Mouse (Mus musculus) lung, embryonic 15.5 days (tissue): Measurements from ENCODE around the gene Zfp114. TPM values are rescaled to one million over a fixed set of nuclear protein-coding genes. Genes with fewer than 3 reads are reported as not detected.

Source experiments
- ATAC-seq: fragments of 200-750 bp; cut with Nextera tagmentation; 2 replicates; pipeline ENCODE4 v1.8.0; 2017; ENCODE audit warnings: moderate number of reproducible peaks, borderline replicate concordance; ENCODE audit not compliant: low FRiP score, low TSS enrichment; ENCODE audit errors: extremely low read depth
- H3K27ac ChIP-seq: fragments of 300-500 bp; sonication (generic); 2 replicates; pipeline ENCODE4 v1.5.1; 2015; ENCODE audit warnings: moderate library complexity, mild to moderate bottlenecking, inconsistent platforms
- H3K27me3 ChIP-seq: fragments of 300-500 bp; sonication (generic); 2 replicates; pipeline ENCODE4 v1.6.1; 2015; ENCODE audit warnings: inconsistent platforms
- H3K36me3 ChIP-seq: fragments of 300-500 bp; sonication (generic); 2 replicates; pipeline ENCODE4 v1.6.1; 2015; ENCODE audit warnings: inconsistent platforms
- H3K4me1 ChIP-seq: fragments of 300-500 bp; sonication (generic); 2 replicates; pipeline ENCODE4 v1.6.1; 2015; ENCODE audit warnings: inconsistent platforms
- H3K4me2 ChIP-seq: fragments of 300-500 bp; sonication (generic); 2 replicates; pipeline ENCODE4 v1.6.1; 2015; ENCODE audit warnings: inconsistent platforms, mild to moderate bottlenecking, moderate library complexity
- H3K4me3 ChIP-seq: fragments of 300-500 bp; sonication (generic); 2 replicates; pipeline ENCODE4 v1.5.1; 2015; ENCODE audit warnings: mild to moderate bottlenecking, inconsistent platforms
- H3K9ac ChIP-seq: fragments of 300-500 bp; sonication (generic); 2 replicates; pipeline ENCODE4 v1.6.1; 2015; ENCODE audit warnings: inconsistent platforms
- H3K9me3 ChIP-seq: fragments of 300-500 bp; sonication (generic); 2 replicates; pipeline ENCODE4 v1.6.1; 2016; ENCODE audit warnings: inconsistent platforms
- WGBS: fragments of 180-500 bp; shearing (Covaris S2); methylation state at CpG from one replicate; pipeline ENCODE4 v1.1.7; 2015; 5-methylcytosine and 5-hydroxymethylcytosine counted together
- polyA plus RNA-seq: library from polyadenylated mRNA; unstranded; fragments of >200 nt; fragmentation: Nextera tagmentation; extraction: Ambion mirVana; gene quantifications from 2 replicates; pipeline ENCODE4 v1.2.1, GENCODE M21; 2015

Zfp114 gene
- polyA plus RNA-seq, 1 experiment from 2014 or later, result 6.4 TPM

GRCm38 (mm10) chr7:24193157-24193556, 18.3 kb downstream of the Zfp114 start:
- Histone ChIP-seq H3K9me3 (0 out of 2 replicates have a peak, but pooled peaks cover 4% of the 10 kb centered on the region), H3K4me2 (no peak overlapping the region), H3K4me1 (no peaks in the 10 kb centered on the region), H3K36me3 (peaks cover 29% of the 10 kb centered on the region), H3K9ac (no peak overlapping the region), H3K4me3 (no peak overlapping the region), H3K27ac (no peak overlapping the region), H3K27me3 (no peaks in the 10 kb centered on the region)
- 81% methylated on average over 3 of the region's 3 CpGs for WGBS
- ATAC-seq, result no peak

- Histone ChIP-seq H3K4me2 (no peak overlapping the region), H3K36me3 (peaks cover 66% of the 10 kb centered on the region), H3K4me1 (no peaks in the 10 kb centered on the region), H3K4me3 (no peak overlapping the region), H3K27ac (no peak overlapping the region), H3K9me3 (0 out of 2 replicates have a peak, but pooled peaks cover 4% of the 10 kb centered on the region), H3K27me3 (no peaks in the 10 kb centered on the region), H3K9ac (no peak overlapping the region)
- WGBS, result 88% methylated on average over 4 of the region's 4 CpGs
- no peak for ATAC-seq
These were observed 22.1 kb downstream of the Zfp114 start for GRCm38 (mm10) chr7:24196961-24197360.

DNA sequence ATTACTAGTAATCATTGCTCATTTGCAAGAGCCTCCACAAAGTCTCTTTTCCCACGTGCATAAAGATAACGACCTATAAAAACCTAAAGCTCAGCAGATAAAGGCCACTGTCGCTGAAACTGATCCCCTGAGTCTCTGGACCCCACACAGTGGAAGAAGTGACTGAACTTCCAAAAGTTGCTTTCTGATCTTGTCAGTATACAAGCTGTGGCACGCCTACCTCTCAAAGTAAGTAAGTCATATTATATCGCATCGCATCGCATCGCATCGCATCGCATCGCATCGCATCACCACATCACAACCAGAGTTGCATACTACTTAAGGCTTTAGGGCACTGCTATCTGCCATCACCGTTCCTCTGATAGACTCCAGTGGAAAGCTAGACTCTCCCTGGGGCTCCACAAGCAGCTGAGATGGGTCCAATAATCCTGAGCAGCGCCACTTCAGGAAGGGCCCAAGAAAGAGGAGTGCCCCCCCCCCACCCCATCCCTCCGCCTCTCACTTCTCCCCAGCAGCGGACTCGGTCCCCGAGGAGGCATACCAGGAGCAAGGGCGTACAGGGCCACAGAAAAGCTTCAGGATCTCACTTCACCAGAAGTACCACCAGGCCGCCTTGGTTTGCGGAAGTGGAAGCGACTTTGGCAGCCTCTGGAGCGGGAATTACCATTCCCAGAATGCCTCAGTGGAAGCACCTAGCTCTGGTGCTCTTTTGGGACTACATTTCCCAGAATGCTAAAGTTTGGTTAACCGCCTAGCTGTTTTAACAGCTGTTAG, 32.8 kb downstream of the Zfp114 start:
- no peaks in the 10 kb centered on the region for H3K27me3 ChIP-seq
- whole genome bisulfite sequencing, result 8% methylated on average over 24 of the region's 24 CpGs
- peaks cover 22% of the 10 kb centered on the region for H3K36me3 ChIP-seq
- H3K9ac ChIP-seq, result peak overlapping the region; percentile 75
- peak overlapping the region; percentile 70 for H3K4me2 ChIP-seq
- H3K4me1 ChIP-seq, result no peaks in the 10 kb centered on the region
- H3K27ac ChIP-seq, result peak overlapping the region; percentile 77
- ATAC-seq, result peak; percentile 92
- no peaks in the 10 kb centered on the region for H3K9me3 ChIP-seq
- peak overlapping the region; percentile 67 for H3K4me3 ChIP-seq

GRCm38 (mm10) chr7:24208282-24208886, 33.5 kb downstream of the Zfp114 start:
- Histone ChIP-seq H3K27ac (no peak overlapping the region), H3K36me3 (peaks cover 18% of the 10 kb centered on the region), H3K4me1 (no peaks in the 10 kb centered on the region), H3K9me3 (no peaks in the 10 kb centered on the region), H3K27me3 (no peaks in the 10 kb centered on the region), H3K4me3 (peak overlapping the region; percentile 67), H3K9ac (no peak overlapping the region), H3K4me2 (peak overlapping the region; percentile 70)
- ATAC-seq, result 0 out of 2 replicates have a peak, but pooled peaks have one; percentile 31
- 57% methylated on average over 7 of the region's 7 CpGs for WGBS

DNA sequence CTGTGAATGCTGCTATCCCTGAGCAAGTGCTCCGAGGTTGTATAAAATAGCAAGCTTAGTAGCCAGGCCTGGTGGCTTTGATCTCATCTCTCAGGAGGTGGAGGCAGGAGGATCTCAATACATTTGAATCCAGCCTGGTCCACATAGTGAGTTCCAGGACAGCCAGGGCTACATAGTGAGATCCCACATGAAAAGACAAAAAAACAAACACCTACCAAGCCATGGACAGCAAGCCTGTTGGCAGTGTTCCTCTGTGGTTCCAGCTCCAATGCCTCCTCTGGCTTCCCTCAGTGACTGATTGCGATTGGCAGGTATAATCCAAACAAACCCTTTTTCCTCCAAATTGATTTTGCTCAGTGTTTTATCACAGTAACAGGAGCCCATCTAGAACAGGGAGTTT, 35.4 kb downstream of the Zfp114 start:
- Histone ChIP-seq H3K9ac (no peak overlapping the region), H3K9me3 (no peaks in the 10 kb centered on the region), H3K4me2 (no peak overlapping the region), H3K4me1 (no peaks in the 10 kb centered on the region), H3K4me3 (no peak overlapping the region), H3K36me3 (peaks cover 6% of the 10 kb centered on the region; the same call in 1 of the 2 replicates), H3K27ac (no peak overlapping the region), H3K27me3 (no peaks in the 10 kb centered on the region)
- 74% methylated on average over 2 of the region's 2 CpGs for WGBS
- no peak for ATAC-seq

GRCm38 (mm10) chr7:24211343-24211742, 36.5 kb downstream of the Zfp114 start, which contains the start of gene Zfp111:
Zfp111 (minus strand) TSS chr7:24211443.
- H3K27me3 ChIP-seq, result no peaks in the 10 kb centered on the region
- H3K36me3 ChIP-seq, result no peaks in the 10 kb centered on the region
- no peak within 1 kb of the TSS for H3K4me3 ChIP-seq
- H3K27ac ChIP-seq, result no peak within 1 kb of the TSS
- H3K4me1 ChIP-seq, result no peaks in the 10 kb centered on the region
- WGBS, result 71% methylated on average over 5 of the region's 5 CpGs
- ATAC-seq, result no peak
- H3K9ac ChIP-seq, result no peak within 1 kb of the TSS
- no peaks in the 10 kb centered on the region for H3K9me3 ChIP-seq
- no peak within 1 kb of the TSS for H3K4me2 ChIP-seq

Other genes starting within 250 kb of the Zfp114 start
- gene Vmn1r179, start 248.1 kb upstream of the Zfp114 start, polyA plus RNA-seq, result not detected in 2 replicates
- gene Vmn1r180, start 224.4 kb upstream of the Zfp114 start, polyA plus RNA-seq, result not detected in 2 replicates
- not detected in 2 replicates for gene Vmn1r181, start 200.4 kb upstream of the Zfp114 start, polyA plus RNA-seq
- gene V1rd19, start 173.4 kb upstream of the Zfp114 start, polyA plus RNA-seq, result not detected in 2 replicates
- not detected in 2 replicates for gene Vmn1r183, start 121.8 kb upstream of the Zfp114 start, polyA plus RNA-seq
- gene Zfp180, start 93.1 kb upstream of the Zfp114 start, polyA plus RNA-seq, result 18.3 and 19.6 TPM in 2 replicates
- 4.5 and 6.3 TPM in 2 replicates for gene Zfp112, start 62.7 kb upstream of the Zfp114 start, polyA plus RNA-seq
- gene Zfp235, start 40.9 kb upstream of the Zfp114 start, polyA plus RNA-seq, result 16.6 and 18.5 TPM in 2 replicates
- 10.5 and 12.4 TPM in 2 replicates for gene Zfp111, start 36.4 kb downstream of the Zfp114 start, polyA plus RNA-seq
- 5.1 and 6.5 TPM in 2 replicates for gene Zfp109, start 62.5 kb downstream of the Zfp114 start, polyA plus RNA-seq
- 3.8 and 3.9 TPM in 2 replicates for gene Zfp108, start 79.7 kb downstream of the Zfp114 start, polyA plus RNA-seq
- gene Zfp93, start 95.4 kb downstream of the Zfp114 start, polyA plus RNA-seq, result 8.7 and 9.3 TPM in 2 replicates
- gene Zfp61, start 126.2 kb downstream of the Zfp114 start, polyA plus RNA-seq, result 36.2 and 37.9 TPM in 2 replicates
- gene Zfp94, start 141.6 kb downstream of the Zfp114 start, polyA plus RNA-seq, result 10.3 and 10.4 TPM in 2 replicates
- gene Tescl, start 158.9 kb downstream of the Zfp114 start, polyA plus RNA-seq, result not detected in 2 replicates
- not detected in 2 replicates for gene Lypd5, start 174.1 kb downstream of the Zfp114 start, polyA plus RNA-seq
- 3.5 and 4.7 TPM in 2 replicates for gene Kcnn4, start 195.2 kb downstream of the Zfp114 start, polyA plus RNA-seq
- 22.5 and 23.9 TPM in 2 replicates for gene Smg9, start 224.6 kb downstream of the Zfp114 start, polyA plus RNA-seq